Mouse (Mus musculus) midbrain, postnatal 0 days (tissue): ENCODE results near the gene Wfdc11. TPM values are rescaled to one million over a fixed set of nuclear protein-coding genes. Genes with fewer than 3 reads are reported as not detected.
A peak's percentile ranks its signal among the peaks of the same experiment; 100 is the strongest.

Source experiments
- ATAC-seq: fragments of 200-750 bp; cut with Nextera tagmentation; 2 replicates; pipeline ENCODE4 v1.8.0; 2017; ENCODE audit warnings: moderate number of reproducible peaks, mild to moderate bottlenecking, moderate TSS enrichment, moderate library complexity; ENCODE audit not compliant: low FRiP score
- DNase-seq: peaks from one replicate; pipeline ENCODE4 v3.0.0-alpha.2; 2015; ENCODE audit warnings: low spot score
- H3K27ac ChIP-seq: fragments of 300-500 bp; sonication (generic); 2 replicates; pipeline ENCODE4 v1.5.1; 2014; ENCODE audit warnings: low read depth, mild to moderate bottlenecking, low read length, mixed read lengths
- H3K27me3 ChIP-seq: fragments of 300-500 bp; sonication (generic); 2 replicates; pipeline ENCODE4 v1.6.1; 2014; ENCODE audit warnings: low read length, control low read depth, mixed read lengths; ENCODE audit not compliant: insufficient read depth
- H3K36me3 ChIP-seq: fragments of 300-500 bp; sonication (generic); 2 replicates; pipeline ENCODE4 v1.6.1; 2014; ENCODE audit warnings: low read length, control low read depth, mixed read lengths; ENCODE audit not compliant: insufficient read depth
- H3K4me1 ChIP-seq: fragments of 300-500 bp; sonication (generic); 2 replicates; pipeline ENCODE4 v1.6.1; 2014; ENCODE audit warnings: mild to moderate bottlenecking, control low read depth, antibody characterized with exemption, low read length, mixed read lengths; ENCODE audit not compliant: insufficient read depth
- H3K4me2 ChIP-seq: fragments of 300-500 bp; sonication (generic); 2 replicates; pipeline ENCODE4 v1.6.1; 2014; ENCODE audit warnings: low read depth, mild to moderate bottlenecking, low read length, mixed read lengths; ENCODE audit not compliant: poor library complexity, severe bottlenecking
- H3K4me3 ChIP-seq: fragments of 300-500 bp; sonication (generic); 2 replicates; pipeline ENCODE4 v1.5.1; 2014; ENCODE audit warnings: low read depth, mild to moderate bottlenecking, low read length, moderate library complexity
- H3K9ac ChIP-seq: fragments of 300-500 bp; sonication (generic); replicated peaks from 2 replicates; pipeline ENCODE4 v1.6.1; 2014; ENCODE audit warnings: mild to moderate bottlenecking, low read length, moderate library complexity, mixed read lengths; ENCODE audit not compliant: poor library complexity, severe bottlenecking
- H3K9me3 ChIP-seq: fragments of 300-500 bp; sonication (generic); 2 replicates; pipeline ENCODE4 v1.6.1; 2016; ENCODE audit warnings: low read length, control low read depth
- CTCF ChIP-seq: IDR thresholded peaks from 2 replicates; pipeline ENCODE4 v1.5.1; 2016; ENCODE audit warnings: antibody characterized with exemption, mild to moderate bottlenecking
- whole genome bisulfite sequencing: fragments of 180-500 bp; shearing (Covaris S2); extraction: QIAGEN DNeasy Blood & Tissue Kit; methylation state at CpG from one replicate; pipeline ENCODE4 v1.1.7; 2014; 5-methylcytosine and 5-hydroxymethylcytosine counted together
- polyA plus RNA-seq: library from polyadenylated mRNA; unstranded; fragments of >200 nt; fragmentation: Nextera tagmentation; extraction: Ambion mirVana; gene quantifications from 2 replicates; pipeline ENCODE4 v1.2.1, GENCODE M21; 2015
- total RNA-seq: library from RNA; depleted of rRNA; stranded (reverse); fragments of >200 nt; gene quantifications from 2 replicates; pipeline ENCODE4 v1.2.3, GENCODE M21; 2014

Gene Wfdc11
- total and polyA plus RNA-seq, 2 experiments from 2014 or later = not detected

GRCm38 (mm10) chr2:164678848-164679625, 5.2 kb upstream of the Wfdc11 start:
- WGBS = 19% methylated on average over 19 of the region's 19 CpGs
- H3K4me2 ChIP-seq = peak overlapping the region; percentile 48
- peak; percentile 85 for DNase-seq
- 0 out of 2 replicates have a peak overlapping the region, but pooled peaks have one; percentile 37 for H3K9ac ChIP-seq
- ATAC-seq = peak; percentile 80
- no peaks in the 10 kb centered on the region for H3K27me3 ChIP-seq
- H3K4me1 ChIP-seq = no peaks in the 10 kb centered on the region
- peak overlapping the region; percentile 26 for H3K4me3 ChIP-seq
- no peaks in the 10 kb centered on the region for H3K36me3 ChIP-seq
- 0 out of 2 replicates have a peak overlapping the region, but pooled peaks have one; percentile 6 for H3K27ac ChIP-seq
- TF ChIP-seq CTCF = peak; percentile 89
- H3K9me3 ChIP-seq = no peaks in the 10 kb centered on the region

DNA sequence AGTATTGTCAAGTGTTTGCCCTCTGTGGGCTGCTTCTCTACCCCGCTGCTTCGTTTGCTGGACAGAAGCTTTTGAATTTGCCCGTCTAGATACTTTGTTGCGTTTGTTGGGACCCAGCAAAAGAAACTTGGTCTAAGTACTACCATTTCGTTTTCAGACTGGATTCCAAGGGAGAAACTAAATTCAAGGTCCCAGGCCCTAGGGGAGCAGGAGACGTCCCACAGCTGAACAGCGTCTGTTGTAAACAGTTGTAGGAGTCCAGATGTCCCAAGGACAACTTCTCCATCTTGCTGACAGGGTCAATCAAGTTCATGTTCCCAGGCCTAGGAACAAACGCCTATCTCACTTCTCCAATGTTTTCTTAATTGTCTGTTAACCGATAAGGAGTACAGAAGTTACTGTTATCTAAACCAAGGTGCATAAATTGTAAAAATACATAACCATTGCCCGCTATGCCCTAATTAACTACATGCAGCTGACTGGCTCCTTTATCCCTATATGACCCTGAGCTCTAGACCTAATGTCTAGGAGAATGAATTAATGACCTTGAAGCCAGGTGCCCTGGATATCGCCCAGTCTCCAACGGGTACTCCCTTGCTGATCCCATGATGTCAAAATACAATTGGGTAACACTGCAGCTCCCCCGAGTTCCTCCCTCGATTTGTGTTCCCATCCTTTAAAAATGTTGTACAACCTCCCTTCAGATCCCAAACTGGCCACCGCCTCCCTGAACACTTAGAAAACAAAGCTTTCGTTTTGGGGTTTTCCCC, 3.2 kb upstream of the Wfdc11 start:
- no peak overlapping the region for H3K4me2 ChIP-seq
- H3K9me3 ChIP-seq = no peaks in the 10 kb centered on the region
- H3K4me1 ChIP-seq = no peaks in the 10 kb centered on the region
- H3K27me3 ChIP-seq = no peaks in the 10 kb centered on the region
- H3K9ac ChIP-seq = no peak overlapping the region
- no peak for TF ChIP-seq CTCF
- WGBS = 88% methylated on average over 16 of the region's 16 CpGs
- DNase-seq (no peak), ATAC-seq (no peak)
- H3K36me3 ChIP-seq = no peaks in the 10 kb centered on the region
- no peak overlapping the region for H3K27ac ChIP-seq
- no peak overlapping the region for H3K4me3 ChIP-seq

GRCm38 (mm10) chr2:164676103-164676502, 2.2 kb upstream of the Wfdc11 start:
- Histone ChIP-seq H3K4me2 (no peak overlapping the region), H3K36me3 (no peaks in the 10 kb centered on the region), H3K4me3 (no peak overlapping the region), H3K9ac (no peak overlapping the region), H3K9me3 (no peaks in the 10 kb centered on the region), H3K27me3 (no peaks in the 10 kb centered on the region), H3K27ac (no peak overlapping the region), H3K4me1 (no peaks in the 10 kb centered on the region)
- WGBS = 81% methylated on average over 7 of the region's 7 CpGs
- TF ChIP-seq CTCF = peak; percentile 27
- DNase-seq (no peak), ATAC-seq (no peak)

GRCm38 (mm10) chr2:164670938-164671337, 2.9 kb downstream of the Wfdc11 start:
- no peaks in the 10 kb centered on the region for H3K27me3 ChIP-seq
- DNase-seq (no peak), ATAC-seq (no peak)
- no peak overlapping the region for H3K9ac ChIP-seq
- H3K4me2 ChIP-seq = no peak overlapping the region
- H3K27ac ChIP-seq = no peak overlapping the region
- 44% methylated on average over 1 of the region's 1 CpGs for WGBS
- H3K4me3 ChIP-seq = no peak overlapping the region
- no peaks in the 10 kb centered on the region for H3K36me3 ChIP-seq
- H3K9me3 ChIP-seq = no peaks in the 10 kb centered on the region
- no peaks in the 10 kb centered on the region for H3K4me1 ChIP-seq
- no peak for TF ChIP-seq CTCF

- DNase-seq (no peak), ATAC-seq (no peak)
- Histone ChIP-seq H3K27ac (no peak overlapping the region), H3K4me1 (no peaks in the 10 kb centered on the region), H3K9ac (no peak overlapping the region), H3K9me3 (no peaks in the 10 kb centered on the region), H3K36me3 (no peaks in the 10 kb centered on the region), H3K4me2 (no peak overlapping the region), H3K4me3 (no peak overlapping the region), H3K27me3 (no peaks in the 10 kb centered on the region)
- TF ChIP-seq CTCF = no peak
- 83% methylated on average over 5 of the region's 5 CpGs for WGBS
These were observed 3.6 kb downstream of the Wfdc11 start for GRCm38 (mm10) chr2:164670261-164670660.

GRCm38 (mm10) chr2:164664851-164665250, 9.0 kb downstream of the Wfdc11 start:
- DNase-seq (no peak), ATAC-seq (no peak)
- TF ChIP-seq CTCF = no peak
- no peaks in the 10 kb centered on the region for H3K4me1 ChIP-seq
- H3K9me3 ChIP-seq = no peaks in the 10 kb centered on the region
- no peak overlapping the region for H3K9ac ChIP-seq
- 92% methylated on average over 7 of the region's 7 CpGs for WGBS
- no peak overlapping the region for H3K27ac ChIP-seq
- H3K27me3 ChIP-seq = no peaks in the 10 kb centered on the region
- H3K4me2 ChIP-seq = no peak overlapping the region
- no peaks in the 10 kb centered on the region for H3K36me3 ChIP-seq
- no peak overlapping the region for H3K4me3 ChIP-seq
